Mouse (Mus musculus): ENCODE results near the gene Ppard. TPM values are rescaled to one million over a fixed set of nuclear protein-coding genes. Genes with fewer than 3 reads are reported as not detected.
"Not testable (repeated sequence)": the region's sequence is repeated elsewhere in the genome, so short reads cannot be mapped to it uniquely, and the experiment has no call there.

Ppard gene
- polyA plus RNA-seq, 1 experiment from 2014 or later = 4.6 TPM

- H3K4me2 ChIP-seq = no peak overlapping the region
- 86% methylated on average over 8 of the region's 8 CpGs for WGBS
- no peaks in the 10 kb centered on the region for H3K9me3 ChIP-seq
- no peak overlapping the region for H3K4me3 ChIP-seq (replicated peaks)
- H3K27me3 ChIP-seq (replicated peaks) = no peaks in the 10 kb centered on the region
- peaks cover 26% of the 10 kb centered on the region for H3K36me3 ChIP-seq
- H3K9ac ChIP-seq = no peak overlapping the region
- ATAC-seq (ENCODE audit: insufficient read depth, low FRiP score, low read depth) = no peak
- peaks cover 22% of the 10 kb centered on the region for H3K4me1 ChIP-seq
- H3K27ac ChIP-seq = no peak overlapping the region
Measured at GRCm38 (mm10) chr17:28325751-28326150, 93.3 kb downstream of the Ppard start.

- H3K4me3 ChIP-seq (replicated peaks) = no peak overlapping the region
- peaks cover 26% of the 10 kb centered on the region for H3K36me3 ChIP-seq
- H3K4me1 ChIP-seq = peaks cover 22% of the 10 kb centered on the region
- no peak overlapping the region for H3K4me2 ChIP-seq
- H3K9me3 ChIP-seq = no peaks in the 10 kb centered on the region
- peak overlapping the region; percentile 96 for H3K27ac ChIP-seq
- ATAC-seq (ENCODE audit: insufficient read depth, low FRiP score, low read depth) = no peak
- 76% methylated on average over 3 of the region's 3 CpGs for WGBS
- no peaks in the 10 kb centered on the region for H3K27me3 ChIP-seq (replicated peaks)
- H3K9ac ChIP-seq = no peak overlapping the region
Measured at GRCm38 (mm10) chr17:28326951-28327350, 94.5 kb downstream of the Ppard start.

GRCm38 (mm10) chr17:28327673-28328325, 95.3 kb downstream of the Ppard start:
- ATAC-seq (ENCODE audit: insufficient read depth, low FRiP score, low read depth) = peak; percentile 23
- peak overlapping the region; percentile 82 for H3K4me3 ChIP-seq (replicated peaks)
- H3K36me3 ChIP-seq = peaks cover 26% of the 10 kb centered on the region
- no peaks in the 10 kb centered on the region for H3K9me3 ChIP-seq
- H3K27ac ChIP-seq = peak overlapping the region; percentile 96
- peak overlapping the region; percentile 75 for H3K4me2 ChIP-seq
- H3K4me1 ChIP-seq = peaks cover 30% of the 10 kb centered on the region
- H3K9ac ChIP-seq = peak overlapping the region; percentile 66
- WGBS = 7% methylated on average over 22 of the region's 22 CpGs
- no peaks in the 10 kb centered on the region for H3K27me3 ChIP-seq (replicated peaks)

- WGBS = under 1% methylated on average over 67 of the region's 67 CpGs
- H3K4me3 ChIP-seq (replicated peaks) = peak within 1 kb of the TSS; percentile 82
- peaks cover 37% of the 10 kb centered on the region for H3K4me1 ChIP-seq
- H3K27me3 ChIP-seq (replicated peaks) = no peaks in the 10 kb centered on the region
- H3K4me2 ChIP-seq = peak within 1 kb of the TSS; percentile 75
- H3K36me3 ChIP-seq = peaks cover 30% of the 10 kb centered on the region
- no peaks in the 10 kb centered on the region for H3K9me3 ChIP-seq
- peak; percentile 82 for ATAC-seq (ENCODE audit: insufficient read depth, low FRiP score, low read depth)
- H3K27ac ChIP-seq = peak within 1 kb of the TSS; percentile 96
- H3K9ac ChIP-seq = peak within 1 kb of the TSS; percentile 94
Measured at GRCm38 (mm10) chr17:28328366-28328928, 95.9 kb downstream of the Ppard start, which contains the start of gene Rpl10a. Gene Rpl10a (plus strand): TSS chr17:28328471.

- ATAC-seq (ENCODE audit: insufficient read depth, low FRiP score, low read depth) = no peak
- peak overlapping the region; percentile 75 for H3K4me2 ChIP-seq
- under 1% methylated on average over 25 of the region's 25 CpGs for WGBS
- peaks cover 27% of the 10 kb centered on the region for H3K36me3 ChIP-seq
- peak overlapping the region; percentile 96 for H3K27ac ChIP-seq
- H3K9me3 ChIP-seq = no peaks in the 10 kb centered on the region
- peaks cover 42% of the 10 kb centered on the region for H3K4me1 ChIP-seq
- H3K9ac ChIP-seq = peak overlapping the region; percentile 94
- H3K27me3 ChIP-seq (replicated peaks) = no peaks in the 10 kb centered on the region
- H3K4me3 ChIP-seq (replicated peaks) = peak overlapping the region; percentile 82
Measured at GRCm38 (mm10) chr17:28328946-28329345, 96.4 kb downstream of the Ppard start.

DNA sequence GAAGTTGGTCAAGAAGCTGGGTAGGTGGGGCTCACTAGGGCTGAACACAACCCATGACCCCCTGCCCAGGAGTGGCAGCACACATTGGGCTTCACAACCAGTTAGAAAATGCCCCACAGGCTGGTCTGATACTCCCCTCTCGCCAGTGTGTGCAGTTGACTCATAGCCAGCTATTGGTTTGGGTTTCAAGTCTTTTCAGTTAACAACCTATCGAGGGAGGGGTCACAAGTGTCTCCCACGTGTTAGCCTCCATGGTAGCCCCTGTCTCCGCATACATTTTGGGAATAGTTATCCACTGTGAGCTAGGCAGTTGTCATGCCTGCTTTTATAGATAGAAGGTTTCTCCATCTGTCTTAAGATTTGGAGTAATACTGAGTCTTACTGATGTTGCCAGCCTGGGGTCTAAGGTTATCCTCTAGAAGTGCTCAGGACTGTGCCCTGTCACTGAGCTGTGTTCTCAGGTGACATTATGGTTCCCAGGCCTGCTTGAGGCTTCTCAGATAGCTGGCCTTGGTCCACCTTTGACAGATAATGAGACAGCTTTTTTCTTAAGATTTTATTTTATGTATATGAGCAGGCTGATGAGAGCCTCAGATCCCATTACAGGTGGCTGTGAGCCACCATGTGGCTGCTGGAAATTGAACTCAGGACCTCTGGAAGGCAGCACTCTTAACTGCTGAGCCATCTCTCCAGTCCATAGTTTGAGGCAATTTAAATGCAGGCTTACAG, 97.2 kb downstream of the Ppard start:
- Histone ChIP-seq H3K4me2 (peak overlapping the region; percentile 75), H3K9ac (peak overlapping the region; percentile 94), H3K27me3 (replicated peaks) (no peaks in the 10 kb centered on the region), H3K9me3 (no peaks in the 10 kb centered on the region), H3K36me3 (peaks cover 21% of the 10 kb centered on the region), H3K4me3 (replicated peaks) (peak overlapping the region; percentile 82), H3K4me1 (peaks cover 42% of the 10 kb centered on the region), H3K27ac (peak overlapping the region; percentile 96)
- no peak for ATAC-seq (ENCODE audit: insufficient read depth, low FRiP score, low read depth)
- 4% methylated on average over 4 of the region's 4 CpGs for WGBS

GRCm38 (mm10) chr17:28330232-28330546, 97.7 kb downstream of the Ppard start:
- Histone ChIP-seq H3K9ac (peak overlapping the region; percentile 94; the same call in 1 of the 2 replicates), H3K27ac (peak overlapping the region; percentile 96), H3K9me3 (no peaks in the 10 kb centered on the region), H3K4me2 (peak overlapping the region; percentile 75), H3K4me3 (replicated peaks) (peak overlapping the region; percentile 82), H3K4me1 (peaks cover 42% of the 10 kb centered on the region), H3K27me3 (replicated peaks) (no peaks in the 10 kb centered on the region), H3K36me3 (peaks cover 23% of the 10 kb centered on the region)
- no peak for ATAC-seq (ENCODE audit: insufficient read depth, low FRiP score, low read depth)
- WGBS = 31% methylated on average over 2 of the region's 2 CpGs

DNA sequence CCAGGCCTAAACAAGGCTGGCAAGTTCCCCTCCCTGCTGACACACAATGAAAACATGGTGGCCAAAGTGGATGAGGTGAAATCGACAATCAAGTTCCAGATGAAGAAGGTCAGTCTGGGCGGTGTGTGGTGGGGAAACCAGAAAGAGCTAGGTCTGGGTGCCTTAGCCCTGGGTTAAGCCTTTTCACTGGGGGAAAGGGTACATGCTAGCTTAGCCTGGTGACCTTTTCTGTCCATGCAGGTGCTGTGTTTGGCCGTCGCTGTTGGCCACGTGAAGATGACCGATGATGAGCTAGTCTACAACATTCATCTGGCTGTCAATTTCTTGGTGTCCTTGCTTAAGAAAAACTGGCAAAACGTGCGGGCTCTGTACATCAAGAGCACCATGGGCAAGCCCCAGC, 98.1 kb downstream of the Ppard start:
- H3K27ac ChIP-seq = 0 out of 2 replicates have a peak overlapping the region, but pooled peaks have one; percentile 35
- not testable (repeated sequence) for H3K9me3 ChIP-seq; H3K4me3 ChIP-seq (replicated peaks); ATAC-seq (ENCODE audit: insufficient read depth, low FRiP score, low read depth); H3K27me3 ChIP-seq (replicated peaks); H3K9ac ChIP-seq
- peaks cover 42% of the 10 kb centered on the region for H3K4me1 ChIP-seq
- H3K4me2 ChIP-seq = peak overlapping the region; percentile 75; the same call in 1 of the 2 replicates
- WGBS = 36% methylated on average over 8 of the region's 8 CpGs
- H3K36me3 ChIP-seq = peaks cover 22% of the 10 kb centered on the region

DNA sequence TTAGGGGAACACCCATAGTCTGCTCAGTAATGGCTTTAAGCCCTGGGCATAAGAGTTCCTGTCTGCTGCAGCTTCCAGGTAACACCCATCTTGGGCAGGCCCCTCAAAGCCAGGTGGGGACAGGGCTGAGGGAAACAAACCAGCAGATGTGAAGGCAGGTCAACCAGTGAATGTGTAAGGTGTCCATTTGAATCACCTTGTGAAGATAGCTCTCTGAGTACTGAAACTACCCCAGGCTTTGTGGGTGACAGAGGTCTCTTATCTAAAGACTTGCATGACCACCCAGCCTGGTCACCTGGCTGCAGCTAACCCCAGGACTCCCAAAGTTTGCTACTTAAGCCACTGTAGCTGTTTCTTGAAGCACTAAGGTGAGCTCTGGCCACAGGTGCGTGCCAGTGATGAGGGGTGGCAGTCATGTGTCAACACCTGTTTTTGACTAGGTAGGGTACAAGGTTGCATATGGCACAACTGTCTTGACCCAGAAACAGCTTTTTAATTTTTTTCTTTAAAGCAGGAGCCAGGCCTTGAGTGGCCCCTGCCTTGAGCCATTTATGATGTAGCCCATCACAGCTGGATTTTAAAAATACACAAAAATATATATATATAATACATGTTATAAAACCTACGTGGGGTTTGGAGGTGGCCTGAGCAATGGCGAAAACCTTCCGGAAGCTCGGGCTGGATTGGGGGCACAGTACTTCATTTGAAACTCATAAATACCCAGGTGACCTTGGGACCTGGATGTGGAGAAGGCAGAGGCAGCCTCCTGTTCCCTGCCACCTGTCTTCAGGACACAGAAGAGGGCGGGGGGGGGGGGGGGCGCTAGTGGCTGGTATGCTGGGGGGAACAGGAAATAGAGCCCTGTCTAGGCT, 99.0 kb downstream of the Ppard start:
- Histone ChIP-seq H3K4me1 (peaks cover 42% of the 10 kb centered on the region), H3K4me2 (no peak overlapping the region), H3K9me3 (no peaks in the 10 kb centered on the region), H3K27me3 (replicated peaks) (no peaks in the 10 kb centered on the region), H3K27ac (peak overlapping the region; percentile 37), H3K36me3 (peaks cover 28% of the 10 kb centered on the region), H3K9ac (no peak overlapping the region), H3K4me3 (replicated peaks) (no peak overlapping the region)
- ATAC-seq (ENCODE audit: insufficient read depth, low FRiP score, low read depth) = no peak
- 38% methylated on average over 5 of the region's 7 CpGs for WGBS

- Histone ChIP-seq H3K27me3 (replicated peaks) (no peaks in the 10 kb centered on the region), H3K4me2 (no peak overlapping the region), H3K4me3 (replicated peaks) (no peak overlapping the region), H3K4me1 (peaks cover 35% of the 10 kb centered on the region), H3K9me3 (no peaks in the 10 kb centered on the region), H3K9ac (no peak overlapping the region), H3K27ac (peak overlapping the region; percentile 37), H3K36me3 (peaks cover 32% of the 10 kb centered on the region)
- 52% methylated on average over 13 of the region's 13 CpGs for WGBS
- ATAC-seq (ENCODE audit: insufficient read depth, low FRiP score, low read depth) = no peak
Measured at GRCm38 (mm10) chr17:28332113-28332914, 99.8 kb downstream of the Ppard start.
